Mouse (Mus musculus) fat pad, adult 2 months (tissue): Measurements from ENCODE around the gene Unc119b.
"Not testable (repeated sequence)": the region's sequence is repeated elsewhere in the genome, so short reads cannot be mapped to it uniquely, and the experiment has no call there.

Experiments used
- DNase-seq: peaks from one replicate; pipeline ENCODE4 v3.0.0-alpha.2; 2011; ENCODE audit warnings: low read depth, low spot score; ENCODE audit errors: extremely low read depth

Unc119b gene

GRCm38 (mm10) chr5:115091776-115092175, 43.0 kb downstream of the Unc119b start:
- DNase-seq: no peak

GRCm38 (mm10) chr5:115091015-115091414, 43.8 kb downstream of the Unc119b start:
- DNase-seq: no peak

GRCm38 (mm10) chr5:115089592-115090268, 45.0 kb downstream of the Unc119b start:
- DNase-seq: no peak

- DNase-seq: no peak
Observed at GRCm38 (mm10) chr5:115085675-115086074, 49.1 kb downstream of the Unc119b start.

- DNase-seq: no peak
Observed at GRCm38 (mm10) chr5:115083492-115083891, 51.3 kb downstream of the Unc119b start.

GRCm38 (mm10) chr5:115081636-115082035, 53.1 kb downstream of the Unc119b start:
- no peak for DNase-seq

- DNase-seq: no peak
Observed at GRCm38 (mm10) chr5:115076144-115076901, 58.5 kb downstream of the Unc119b start.

GRCm38 (mm10) chr5:115074749-115075148, 60.0 kb downstream of the Unc119b start:
- DNase-seq: no peak

- DNase-seq: not testable (repeated sequence)
Observed at GRCm38 (mm10) chr5:115073306-115073705, 61.5 kb downstream of the Unc119b start.
